ENCODE assay signal across 9 mouse cellular contexts in the genomic region with DNA sequence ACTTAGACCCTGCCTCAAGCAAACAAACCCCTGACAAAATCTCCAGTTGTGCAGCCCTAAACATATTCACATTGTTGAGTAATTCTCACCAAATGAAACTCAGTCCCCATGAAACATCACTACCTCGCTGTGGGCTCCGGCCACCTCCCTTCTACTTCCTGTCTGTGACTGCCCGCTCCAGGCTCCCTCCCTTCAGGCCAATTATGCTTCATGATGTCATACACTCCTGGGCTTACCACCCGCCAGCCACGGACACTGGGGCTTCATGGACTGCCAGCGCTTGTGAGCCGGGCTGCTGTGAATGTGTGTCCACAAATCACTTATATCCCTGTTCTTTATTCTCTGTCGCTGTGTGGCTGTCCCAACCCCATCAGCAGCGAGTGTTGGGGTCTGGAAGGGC. TPM values are rescaled to one million over a fixed set of nuclear protein-coding genes. Genes with fewer than 3 reads are reported as not detected.
A peak's percentile ranks its signal among the peaks of the same experiment; 100 is the strongest.
DNase-seq lines count a peak whose midpoint lies in the region; ATAC-seq and TF ChIP-seq lines count a peak whose summit lies in the region.
"Had no signal": no experiment of that assay in that cellular context is flagged by ENCODE, and none has a peak within 500 bp of the region (broad histone marks: within the 10 kb centered on the region; RNA-seq: fewer than 3 reads in every experiment).

No protein-coding gene starts in this region.

- H3K4me1 ChIP-seq in hindbrain, embryonic 13.5 days (replicated peaks): no peaks in the 10 kb centered on the region
- no peaks in the 10 kb centered on the region for H3K4me1 ChIP-seq in hindbrain, embryonic 11.5 days (replicated peaks; ENCODE audit: control insufficient read depth, insufficient read depth, low read length)
- H3K4me1 ChIP-seq in heart, postnatal 0 days (ENCODE audit: control insufficient read depth, insufficient read depth): peaks cover 15% of the 10 kb centered on the region
- peaks cover 49% of the 10 kb centered on the region for H3K4me1 ChIP-seq in liver, embryonic 15.5 days (replicated peaks)
- H3K4me1 ChIP-seq in stomach, postnatal 0 days (replicated peaks; ENCODE audit: control insufficient read depth, insufficient read depth): no peaks in the 10 kb centered on the region
- no peaks in the 10 kb centered on the region; the same call in 1 of the 2 replicates for H3K4me1 ChIP-seq in midbrain, embryonic 15.5 days

- ATAC-seq in hindbrain, embryonic 13.5 days (ENCODE audit: low FRiP score): no peak
- no peak for ATAC-seq in hindbrain, embryonic 11.5 days (ENCODE audit: low FRiP score)
- peak; percentile 48 for ATAC-seq in common myeloid progenitor, adult 5-6 weeks (replicated peaks; ENCODE audit: low read depth, poor library complexity, severe bottlenecking)
- ATAC-seq in heart, postnatal 0 days (ENCODE audit: insufficient read depth, low read depth): peak; percentile 83
- no peak for ATAC-seq in liver, embryonic 15.5 days (ENCODE audit: insufficient read depth)
- peak; percentile 69 for ATAC-seq in stomach, postnatal 0 days (ENCODE audit: low FRiP score, low TSS enrichment)
- ATAC-seq in midbrain, embryonic 15.5 days (replicated peaks): no peak

- peak overlapping the region; percentile 39; the same call in 1 of the 2 replicates for H3K9ac ChIP-seq in hindbrain, embryonic 13.5 days
- no peak overlapping the region for H3K9ac ChIP-seq in hindbrain, embryonic 11.5 days (ENCODE audit: low read depth, low read length)
- peak overlapping the region; percentile 41; the same call in 1 of the 2 replicates for H3K9ac ChIP-seq in heart, postnatal 0 days (replicated peaks; ENCODE audit: low read depth, low read length)
- H3K9ac ChIP-seq in liver, embryonic 15.5 days: no peak overlapping the region
- H3K9ac ChIP-seq in stomach, postnatal 0 days (ENCODE audit: low read length): no peak overlapping the region
- H3K9ac ChIP-seq in midbrain, embryonic 15.5 days: no peak overlapping the region

- no peak for TF ChIP-seq CTCF in heart, postnatal 0 days (IDR thresholded peaks at IDR 0.05; ENCODE audit: low read depth)
- no peak for TF ChIP-seq CTCF in stomach, postnatal 0 days (IDR thresholded peaks at IDR 0.05; ENCODE audit: low read depth)

- no peaks in the 10 kb centered on the region for H3K36me3 ChIP-seq in hindbrain, embryonic 13.5 days
- no peaks in the 10 kb centered on the region for H3K36me3 ChIP-seq in hindbrain, embryonic 11.5 days (ENCODE audit: control insufficient read depth, insufficient read depth, low read length)
- H3K36me3 ChIP-seq in heart, postnatal 0 days (replicated peaks; ENCODE audit: control insufficient read depth, insufficient read depth, low read length): no peaks in the 10 kb centered on the region
- H3K36me3 ChIP-seq in liver, embryonic 15.5 days (replicated peaks): no peaks in the 10 kb centered on the region
- H3K36me3 ChIP-seq in stomach, postnatal 0 days (ENCODE audit: control insufficient read depth, insufficient read depth, low read length): no peaks in the 10 kb centered on the region
- no peaks in the 10 kb centered on the region for H3K36me3 ChIP-seq in midbrain, embryonic 15.5 days (replicated peaks)

- H3K4me2 ChIP-seq in hindbrain, embryonic 13.5 days: no peak overlapping the region
- no peak overlapping the region for H3K4me2 ChIP-seq in hindbrain, embryonic 11.5 days (replicated peaks; ENCODE audit: low read depth, low read length)
- peak overlapping the region; percentile 41 for H3K4me2 ChIP-seq in heart, postnatal 0 days (ENCODE audit: low read depth, low read length)
- peak overlapping the region; percentile 20 for H3K4me2 ChIP-seq in liver, embryonic 15.5 days
- H3K4me2 ChIP-seq in stomach, postnatal 0 days (replicated peaks; ENCODE audit: low read depth): no peak overlapping the region
- no peak overlapping the region for H3K4me2 ChIP-seq in midbrain, embryonic 15.5 days

- no peak overlapping the region for H3K4me3 ChIP-seq in hindbrain, embryonic 13.5 days
- no peak overlapping the region for H3K4me3 ChIP-seq in hindbrain, embryonic 11.5 days (ENCODE audit: low read depth, low read length)
- no peak overlapping the region for H3K4me3 ChIP-seq in heart, postnatal 0 days (ENCODE audit: low read depth, low read length)
- no peak overlapping the region for H3K4me3 ChIP-seq in liver, embryonic 15.5 days (replicated peaks)
- H3K4me3 ChIP-seq in stomach, postnatal 0 days (ENCODE audit: low read depth, low read length): no peak overlapping the region
- no peak overlapping the region for H3K4me3 ChIP-seq in midbrain, embryonic 15.5 days

- H3K27ac ChIP-seq in hindbrain, embryonic 13.5 days: no peak overlapping the region
- no peak overlapping the region for H3K27ac ChIP-seq in hindbrain, embryonic 11.5 days (ENCODE audit: low read depth, low read length)
- peak overlapping the region; percentile 54 for H3K27ac ChIP-seq in heart, postnatal 0 days (ENCODE audit: low read depth)
- 0 out of 2 replicates have a peak overlapping the region, but pooled peaks have one; percentile 24 for H3K27ac ChIP-seq in liver, embryonic 15.5 days (replicated peaks)
- peak overlapping the region; percentile 82 for H3K27ac ChIP-seq in stomach, postnatal 0 days (replicated peaks)
- H3K27ac ChIP-seq in midbrain, embryonic 15.5 days: no peak overlapping the region

- H3K27me3 ChIP-seq in hindbrain, embryonic 13.5 days: 0 out of 2 replicates have a peak, but pooled peaks cover 3% of the 10 kb centered on the region
- H3K27me3 ChIP-seq in hindbrain, embryonic 11.5 days (ENCODE audit: control insufficient read depth, insufficient read depth, low read length): no peaks in the 10 kb centered on the region
- H3K27me3 ChIP-seq in heart, postnatal 0 days (ENCODE audit: control insufficient read depth, insufficient read depth, low read length): no peaks in the 10 kb centered on the region
- H3K27me3 ChIP-seq in liver, embryonic 15.5 days: no peaks in the 10 kb centered on the region
- H3K27me3 ChIP-seq in stomach, postnatal 0 days (ENCODE audit: control insufficient read depth, insufficient read depth, low read length): no peaks in the 10 kb centered on the region
- no peaks in the 10 kb centered on the region for H3K27me3 ChIP-seq in midbrain, embryonic 15.5 days (replicated peaks)

- no peak for DNase-seq in hindbrain, embryonic 11.5 days (ENCODE audit: low spot score)
- DNase-seq in heart, postnatal 0 days (ENCODE audit: low spot score): peak; percentile 93
- DNase-seq in stomach, postnatal 0 days (ENCODE audit: low spot score): peak; percentile 68
- no peak for DNase-seq in testis, postnatal 10 days (ENCODE audit: low spot score)

- no peak for TF ChIP-seq EP300 in heart, postnatal 0 days (IDR thresholded peaks at IDR 0.05; ENCODE audit: low read depth)
- no peak for TF ChIP-seq EP300 in stomach, postnatal 0 days (optimal IDR thresholded peaks at IDR 0.05)

- 55% methylated on average over 9 of the region's 9 CpGs for WGBS in hindbrain, embryonic 13.5 days
- 56% methylated on average over 9 of the region's 9 CpGs for WGBS in hindbrain, embryonic 11.5 days
- 23% methylated on average over 9 of the region's 9 CpGs for WGBS in heart, postnatal 0 days
- WGBS in liver, embryonic 15.5 days (ENCODE audit: insufficient replicate concordance): 33% methylated on average over 9 of the region's 9 CpGs
- 47% methylated on average over 9 of the region's 9 CpGs for WGBS in stomach, postnatal 0 days
- 49% methylated on average over 9 of the region's 9 CpGs for WGBS in midbrain, embryonic 15.5 days

- H3K9me3 ChIP-seq in hindbrain, embryonic 13.5 days: no peaks in the 10 kb centered on the region
- H3K9me3 ChIP-seq in hindbrain, embryonic 11.5 days (ENCODE audit: control insufficient read depth, low read length): no peaks in the 10 kb centered on the region
- no peaks in the 10 kb centered on the region for H3K9me3 ChIP-seq in heart, postnatal 0 days (replicated peaks; ENCODE audit: control insufficient read depth, low read length)
- no peaks in the 10 kb centered on the region for H3K9me3 ChIP-seq in liver, embryonic 15.5 days (replicated peaks)
- no peaks in the 10 kb centered on the region for H3K9me3 ChIP-seq in stomach, postnatal 0 days (ENCODE audit: control insufficient read depth, low read length)
- no peaks in the 10 kb centered on the region for H3K9me3 ChIP-seq in midbrain, embryonic 15.5 days

RNA-seq across cellular contexts. Expression of gene Gcgr, which starts 10.8 kb away (rescaled TPM):
- 0.19 and 0.30 TPM in 2 replicates for polyA plus RNA-seq in hindbrain, embryonic 13.5 days (2015; fragmentation: Nextera tagmentation; extraction: Ambion mirVana)
- 0.31 and 0.56 TPM in 2 replicates for polyA plus RNA-seq in hindbrain, embryonic 11.5 days (2014; fragmentation: Nextera tagmentation; extraction: Ambion mirVana)
- total RNA-seq in common myeloid progenitor, adult 5-6 weeks (2017): not detected in 2 replicates
- total RNA-seq in heart, postnatal 0 days (2014; rRNA removed; ENCODE audit: low replicate concordance): 0.23 and 1.9 TPM in 2 replicates
- polyA plus RNA-seq in heart, postnatal 0 days (2015; fragmentation: Nextera tagmentation; extraction: Ambion mirVana): 0.81 and 1.3 TPM in 2 replicates
- 16.9 and 20.5 TPM in 2 replicates for polyA plus RNA-seq in liver, embryonic 15.5 days (2015; fragmentation: Nextera tagmentation; extraction: Ambion mirVana)
- 3.5 and 5.8 TPM in 2 replicates for polyA plus RNA-seq in stomach, postnatal 0 days (2015; fragmentation: Nextera tagmentation; extraction: Ambion mirVana)
- 0.17 and 0.19 TPM in 2 replicates for polyA plus RNA-seq in midbrain, embryonic 15.5 days (2015; fragmentation: Nextera tagmentation; extraction: Ambion mirVana)

RNA-seq across cellular contexts. Expression of gene Slc25a10, which starts 28.1 kb away (rescaled TPM):
- polyA plus RNA-seq in hindbrain, embryonic 13.5 days (2015; fragmentation: Nextera tagmentation; extraction: Ambion mirVana): 32.0 and 32.8 TPM in 2 replicates
- polyA plus RNA-seq in hindbrain, embryonic 11.5 days (2014; fragmentation: Nextera tagmentation; extraction: Ambion mirVana): 35.2 and 35.4 TPM in 2 replicates
- total RNA-seq in common myeloid progenitor, adult 5-6 weeks (2017): 8.2 and 12.1 TPM in 2 replicates
- 66.8 and 74.3 TPM in 2 replicates for total RNA-seq in heart, postnatal 0 days (2014; rRNA removed; ENCODE audit: low replicate concordance)
- polyA plus RNA-seq in heart, postnatal 0 days (2015; fragmentation: Nextera tagmentation; extraction: Ambion mirVana): 30.3 and 33.8 TPM in 2 replicates
- polyA plus RNA-seq in liver, embryonic 15.5 days (2015; fragmentation: Nextera tagmentation; extraction: Ambion mirVana): 42.8 and 46.5 TPM in 2 replicates
- polyA plus RNA-seq in stomach, postnatal 0 days (2015; fragmentation: Nextera tagmentation; extraction: Ambion mirVana): 86.1 and 94.0 TPM in 2 replicates
- 28.6 and 29.2 TPM in 2 replicates for polyA plus RNA-seq in midbrain, embryonic 15.5 days (2015; fragmentation: Nextera tagmentation; extraction: Ambion mirVana)

RNA-seq across cellular contexts. Expression of gene Mcrip1, which starts 29.8 kb away (rescaled TPM):
- 234 and 241 TPM in 2 replicates for polyA plus RNA-seq in hindbrain, embryonic 13.5 days (2015; fragmentation: Nextera tagmentation; extraction: Ambion mirVana)
- 245 and 256 TPM in 2 replicates for polyA plus RNA-seq in hindbrain, embryonic 11.5 days (2014; fragmentation: Nextera tagmentation; extraction: Ambion mirVana)
- 26.5 and 31.0 TPM in 2 replicates for total RNA-seq in common myeloid progenitor, adult 5-6 weeks (2017)
- 66.9 and 93.5 TPM in 2 replicates for total RNA-seq in heart, postnatal 0 days (2014; rRNA removed; ENCODE audit: low replicate concordance)
- 136 and 138 TPM in 2 replicates for polyA plus RNA-seq in heart, postnatal 0 days (2015; fragmentation: Nextera tagmentation; extraction: Ambion mirVana)
- polyA plus RNA-seq in liver, embryonic 15.5 days (2015; fragmentation: Nextera tagmentation; extraction: Ambion mirVana): 41.8 and 47.6 TPM in 2 replicates
- polyA plus RNA-seq in stomach, postnatal 0 days (2015; fragmentation: Nextera tagmentation; extraction: Ambion mirVana): 113 and 115 TPM in 2 replicates
- polyA plus RNA-seq in midbrain, embryonic 15.5 days (2015; fragmentation: Nextera tagmentation; extraction: Ambion mirVana): 249 and 264 TPM in 2 replicates

RNA-seq across cellular contexts. Expression of gene Ppp1r27, which starts 31.2 kb away (rescaled TPM):
- polyA plus RNA-seq in hindbrain, embryonic 13.5 days (2015; fragmentation: Nextera tagmentation; extraction: Ambion mirVana): not detected in 2 replicates
- polyA plus RNA-seq in hindbrain, embryonic 11.5 days (2014; fragmentation: Nextera tagmentation; extraction: Ambion mirVana): not detected in 2 replicates
- total RNA-seq in common myeloid progenitor, adult 5-6 weeks (2017): not detected in 2 replicates
- total RNA-seq in heart, postnatal 0 days (2014; rRNA removed; ENCODE audit: low replicate concordance): not detected in 2 replicates
- 0.20 TPM in 1 of 2 replicates, not detected in the other for polyA plus RNA-seq in heart, postnatal 0 days (2015; fragmentation: Nextera tagmentation; extraction: Ambion mirVana)
- polyA plus RNA-seq in liver, embryonic 15.5 days (2015; fragmentation: Nextera tagmentation; extraction: Ambion mirVana): 0.36 and 0.38 TPM in 2 replicates
- not detected in 2 replicates for polyA plus RNA-seq in stomach, postnatal 0 days (2015; fragmentation: Nextera tagmentation; extraction: Ambion mirVana)
- polyA plus RNA-seq in midbrain, embryonic 15.5 days (2015; fragmentation: Nextera tagmentation; extraction: Ambion mirVana): not detected in 2 replicates
- polyA plus RNA-seq: spleen, adult 2 months had no signal

RNA-seq across cellular contexts. Expression of gene Mrpl12, which starts 35.3 kb away (rescaled TPM):
- 108 TPM in 2 replicates for polyA plus RNA-seq in hindbrain, embryonic 13.5 days (2015; fragmentation: Nextera tagmentation; extraction: Ambion mirVana)
- 139 and 141 TPM in 2 replicates for polyA plus RNA-seq in hindbrain, embryonic 11.5 days (2014; fragmentation: Nextera tagmentation; extraction: Ambion mirVana)
- total RNA-seq in common myeloid progenitor, adult 5-6 weeks (2017): 121 and 140 TPM in 2 replicates
- 119 and 161 TPM in 2 replicates for total RNA-seq in heart, postnatal 0 days (2014; rRNA removed; ENCODE audit: low replicate concordance)
- polyA plus RNA-seq in heart, postnatal 0 days (2015; fragmentation: Nextera tagmentation; extraction: Ambion mirVana): 308 and 315 TPM in 2 replicates
- 89.5 and 90.2 TPM in 2 replicates for polyA plus RNA-seq in liver, embryonic 15.5 days (2015; fragmentation: Nextera tagmentation; extraction: Ambion mirVana)
- polyA plus RNA-seq in stomach, postnatal 0 days (2015; fragmentation: Nextera tagmentation; extraction: Ambion mirVana): 133 and 134 TPM in 2 replicates
- 112 and 115 TPM in 2 replicates for polyA plus RNA-seq in midbrain, embryonic 15.5 days (2015; fragmentation: Nextera tagmentation; extraction: Ambion mirVana)

Comparison
In these comparisons a context has a peak if more than half of its experiments do, and no peak if none do; other contexts are left out.
1. H3K9ac ChIP-seq: peak in hindbrain, embryonic 13.5 days (single experiment) and heart, postnatal 0 days (single experiment); none in hindbrain, embryonic 11.5 days (single experiment), liver, embryonic 15.5 days (single experiment), stomach, postnatal 0 days (single experiment) and midbrain, embryonic 15.5 days (single experiment).
2. ATAC-seq: peak in common myeloid progenitor, adult 5-6 weeks (single experiment), heart, postnatal 0 days (single experiment) and stomach, postnatal 0 days (single experiment); none in hindbrain, embryonic 13.5 days (single experiment), hindbrain, embryonic 11.5 days (single experiment), liver, embryonic 15.5 days (single experiment) and midbrain, embryonic 15.5 days (single experiment).
3. H3K27ac ChIP-seq: peak in heart, postnatal 0 days (single experiment), liver, embryonic 15.5 days (single experiment) and stomach, postnatal 0 days (single experiment); none in hindbrain, embryonic 13.5 days (single experiment), hindbrain, embryonic 11.5 days (single experiment) and midbrain, embryonic 15.5 days (single experiment).
4. H3K4me2 ChIP-seq: peak in heart, postnatal 0 days (single experiment) and liver, embryonic 15.5 days (single experiment); none in hindbrain, embryonic 13.5 days (single experiment), hindbrain, embryonic 11.5 days (single experiment), stomach, postnatal 0 days (single experiment) and midbrain, embryonic 15.5 days (single experiment).
5. DNase-seq: peak in heart, postnatal 0 days (single experiment) and stomach, postnatal 0 days (single experiment); none in hindbrain, embryonic 11.5 days (single experiment) and testis, postnatal 10 days (single experiment).